Mouse (Mus musculus): ENCODE data around the gene Mamdc2. TPM values are rescaled to one million over a fixed set of nuclear protein-coding genes. Genes with fewer than 3 reads are reported as not detected.

The Mamdc2 gene
- polyA plus RNA-seq, 1 experiment from 2014 or later, result 1.5 TPM

DNA sequence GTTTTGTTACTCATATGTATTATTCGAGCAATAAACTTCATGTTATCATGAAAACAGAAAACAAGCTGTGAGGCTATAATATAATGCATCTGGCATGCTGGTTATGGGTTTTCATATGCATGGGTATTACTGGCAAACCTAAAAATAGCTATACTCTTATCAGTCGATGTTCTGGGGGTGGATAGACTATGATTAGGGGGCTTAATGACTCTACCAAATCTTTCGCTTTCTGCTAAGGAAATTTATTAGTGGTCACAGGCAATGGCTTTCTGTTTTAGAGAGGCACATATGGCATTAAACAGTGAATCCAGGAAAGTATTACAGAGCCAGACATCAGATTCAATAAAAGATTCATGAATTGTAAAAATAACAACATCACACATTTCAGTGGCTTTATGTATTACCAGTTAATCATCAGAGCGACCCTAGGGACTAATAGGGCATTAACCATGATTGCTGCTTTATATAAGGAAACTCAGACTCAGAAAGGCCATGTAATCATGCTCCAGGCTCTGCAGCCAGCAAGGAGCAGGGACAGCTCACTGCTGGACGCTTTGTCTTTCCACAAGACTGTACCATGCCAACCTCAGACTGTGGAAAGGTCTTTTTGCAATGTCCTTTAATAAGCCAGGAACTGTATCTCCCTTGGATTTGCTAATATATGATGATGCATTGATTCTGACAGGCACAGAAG lies 130.8 kb downstream of the Mamdc2 start:
- H3K9me3 ChIP-seq (replicated peaks), result no peaks in the 10 kb centered on the region
- ATAC-seq (ENCODE audit: insufficient number of reproducible peaks, low FRiP score), result no peak
- H3K4me2 ChIP-seq, result no peak overlapping the region
- H3K27ac ChIP-seq (ENCODE audit: poor library complexity, severe bottlenecking), result no peak overlapping the region
- no peaks in the 10 kb centered on the region for H3K36me3 ChIP-seq
- no peaks in the 10 kb centered on the region for H3K27me3 ChIP-seq (replicated peaks)
- 62% methylated on average over 5 of the region's 5 CpGs for WGBS
- H3K4me3 ChIP-seq, result no peak overlapping the region
- no peaks in the 10 kb centered on the region for H3K4me1 ChIP-seq (replicated peaks)
- no peak overlapping the region for H3K9ac ChIP-seq

DNA sequence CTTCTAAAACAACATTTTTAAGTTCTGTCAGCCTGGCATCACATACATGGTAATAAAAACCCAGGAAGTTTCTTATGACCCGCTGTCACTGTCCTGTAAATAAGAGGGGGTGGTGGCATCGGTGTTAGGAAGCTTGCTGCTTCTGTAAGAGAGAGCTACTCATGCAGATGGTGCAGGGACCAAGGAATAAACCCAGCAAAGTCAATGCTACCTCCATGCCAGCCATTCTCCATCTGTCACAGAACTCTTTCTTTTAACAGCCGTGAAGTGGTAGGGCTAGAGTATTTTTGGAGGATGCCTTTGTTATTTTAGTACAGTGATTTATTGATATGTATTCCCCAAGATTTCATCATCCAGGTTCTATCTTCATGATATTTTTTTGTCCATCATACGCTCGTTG lies 131.4 kb downstream of the Mamdc2 start:
- Histone ChIP-seq H3K4me2 (no peak overlapping the region), H3K9ac (no peak overlapping the region), H3K36me3 (no peaks in the 10 kb centered on the region), H3K27ac (ENCODE audit: poor library complexity, severe bottlenecking) (no peak overlapping the region), H3K4me3 (no peak overlapping the region), H3K4me1 (replicated peaks) (no peaks in the 10 kb centered on the region), H3K9me3 (replicated peaks) (no peaks in the 10 kb centered on the region), H3K27me3 (replicated peaks) (no peaks in the 10 kb centered on the region)
- 76% methylated on average over 5 of the region's 5 CpGs for WGBS
- no peak for ATAC-seq (ENCODE audit: insufficient number of reproducible peaks, low FRiP score)

DNA sequence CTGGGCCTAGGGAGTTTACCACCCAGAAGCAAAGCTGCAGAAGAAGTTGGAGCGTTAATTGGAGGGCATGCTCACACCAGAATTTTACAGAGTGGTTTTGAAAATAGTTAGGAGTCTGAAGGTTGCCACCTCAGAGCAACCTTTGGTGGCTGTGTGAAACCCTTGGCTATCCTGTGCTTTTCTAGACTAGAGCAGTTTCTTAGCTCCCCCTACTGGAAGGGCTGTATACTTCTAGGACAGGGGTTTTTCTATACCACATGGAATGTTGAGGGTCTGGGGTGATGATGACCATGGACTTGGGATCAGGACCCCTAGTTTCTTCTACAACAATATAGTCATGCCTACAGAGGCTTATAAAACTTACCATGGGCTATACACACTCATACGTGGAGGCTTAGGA lies 138.3 kb downstream of the Mamdc2 start:
- H3K4me2 ChIP-seq, result no peak overlapping the region
- no peaks in the 10 kb centered on the region for H3K4me1 ChIP-seq (replicated peaks)
- no peak overlapping the region for H3K4me3 ChIP-seq
- H3K27me3 ChIP-seq (replicated peaks), result no peaks in the 10 kb centered on the region
- no peak overlapping the region for H3K9ac ChIP-seq
- no peaks in the 10 kb centered on the region for H3K36me3 ChIP-seq
- no peak for ATAC-seq (ENCODE audit: insufficient number of reproducible peaks, low FRiP score)
- WGBS, result 89% methylated on average over 2 of the region's 2 CpGs
- H3K27ac ChIP-seq (ENCODE audit: poor library complexity, severe bottlenecking), result no peak overlapping the region
- H3K9me3 ChIP-seq (replicated peaks), result no peaks in the 10 kb centered on the region

DNA sequence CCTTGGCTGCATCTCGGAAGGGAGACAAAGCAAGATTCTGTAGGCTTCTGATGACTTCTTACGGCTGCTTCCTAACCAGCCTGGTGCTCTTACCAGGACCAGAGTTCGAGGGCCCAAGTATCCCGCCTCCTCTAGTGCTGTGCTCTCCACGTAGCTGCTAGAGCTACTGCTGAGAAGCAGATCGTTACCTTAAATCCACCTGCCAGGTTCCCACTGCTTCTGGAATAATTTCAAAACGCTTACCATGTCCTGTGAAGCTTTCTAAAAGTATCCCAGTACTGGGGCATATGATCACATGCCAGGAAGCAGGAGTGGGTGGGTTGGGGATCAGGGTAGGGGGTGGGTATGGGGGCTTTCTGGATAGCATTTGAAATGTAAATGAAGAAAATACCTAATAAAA lies 141.6 kb downstream of the Mamdc2 start:
- no peaks in the 10 kb centered on the region for H3K9me3 ChIP-seq (replicated peaks)
- no peaks in the 10 kb centered on the region for H3K4me1 ChIP-seq (replicated peaks)
- H3K9ac ChIP-seq, result no peak overlapping the region
- H3K27ac ChIP-seq (ENCODE audit: poor library complexity, severe bottlenecking), result no peak overlapping the region
- no peaks in the 10 kb centered on the region for H3K36me3 ChIP-seq
- ATAC-seq (ENCODE audit: insufficient number of reproducible peaks, low FRiP score), result no peak
- H3K27me3 ChIP-seq (replicated peaks), result no peaks in the 10 kb centered on the region
- 70% methylated on average over 7 of the region's 7 CpGs for WGBS
- no peak overlapping the region for H3K4me2 ChIP-seq
- no peak overlapping the region for H3K4me3 ChIP-seq

DNA sequence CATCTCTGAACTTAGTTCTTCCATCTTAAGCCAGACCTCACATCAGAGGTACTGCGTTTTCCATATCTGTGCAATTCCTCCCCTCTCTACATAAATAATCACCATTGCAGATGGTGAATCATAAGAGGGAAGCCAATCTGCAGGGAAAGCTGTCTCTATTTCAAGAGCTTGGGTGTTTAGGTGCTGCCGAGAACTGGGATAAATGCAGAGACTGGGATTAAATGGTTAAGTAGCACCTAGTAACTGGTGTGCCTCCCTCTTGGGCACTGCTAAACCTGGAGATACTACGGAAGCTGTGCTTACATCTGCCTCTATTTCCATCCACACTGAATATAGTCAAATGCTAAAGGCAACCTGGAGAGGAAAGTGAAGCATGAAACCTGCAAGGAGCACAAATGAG lies 148.3 kb downstream of the Mamdc2 start:
- Histone ChIP-seq H3K27me3 (replicated peaks) (no peaks in the 10 kb centered on the region), H3K4me3 (no peak overlapping the region), H3K9me3 (replicated peaks) (no peaks in the 10 kb centered on the region), H3K4me1 (replicated peaks) (no peaks in the 10 kb centered on the region), H3K36me3 (no peaks in the 10 kb centered on the region), H3K27ac (ENCODE audit: poor library complexity, severe bottlenecking) (no peak overlapping the region), H3K4me2 (no peak overlapping the region), H3K9ac (no peak overlapping the region)
- 78% methylated on average over 3 of the region's 3 CpGs for WGBS
- no peak for ATAC-seq (ENCODE audit: insufficient number of reproducible peaks, low FRiP score)

DNA sequence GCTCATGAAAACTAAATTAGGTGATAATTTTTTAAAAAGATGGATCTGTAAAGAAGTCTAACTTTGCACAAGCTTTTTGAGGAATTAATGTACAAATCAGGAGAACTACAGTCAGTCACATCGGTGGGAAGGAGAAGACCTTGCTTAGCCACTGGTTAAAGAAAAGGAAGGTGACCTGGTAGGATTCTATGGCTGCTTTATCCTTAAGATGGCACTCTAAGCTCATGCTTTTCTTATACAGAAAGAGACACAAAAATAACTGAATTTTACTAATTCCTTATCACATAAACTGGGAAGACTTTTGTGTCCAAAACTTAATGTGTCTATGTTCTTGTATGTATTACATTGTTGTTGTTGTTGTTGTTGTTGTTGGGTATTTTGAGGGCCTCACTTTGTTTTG lies 149.3 kb downstream of the Mamdc2 start:
- WGBS, result 91% methylated on average over 1 of the region's 1 CpGs
- H3K4me1 ChIP-seq (replicated peaks), result no peaks in the 10 kb centered on the region
- H3K4me2 ChIP-seq, result no peak overlapping the region
- no peak overlapping the region for H3K4me3 ChIP-seq
- H3K9ac ChIP-seq, result no peak overlapping the region
- no peak for ATAC-seq (ENCODE audit: insufficient number of reproducible peaks, low FRiP score)
- H3K9me3 ChIP-seq (replicated peaks), result no peaks in the 10 kb centered on the region
- no peak overlapping the region for H3K27ac ChIP-seq (ENCODE audit: poor library complexity, severe bottlenecking)
- H3K27me3 ChIP-seq (replicated peaks), result no peaks in the 10 kb centered on the region
- no peaks in the 10 kb centered on the region for H3K36me3 ChIP-seq

DNA sequence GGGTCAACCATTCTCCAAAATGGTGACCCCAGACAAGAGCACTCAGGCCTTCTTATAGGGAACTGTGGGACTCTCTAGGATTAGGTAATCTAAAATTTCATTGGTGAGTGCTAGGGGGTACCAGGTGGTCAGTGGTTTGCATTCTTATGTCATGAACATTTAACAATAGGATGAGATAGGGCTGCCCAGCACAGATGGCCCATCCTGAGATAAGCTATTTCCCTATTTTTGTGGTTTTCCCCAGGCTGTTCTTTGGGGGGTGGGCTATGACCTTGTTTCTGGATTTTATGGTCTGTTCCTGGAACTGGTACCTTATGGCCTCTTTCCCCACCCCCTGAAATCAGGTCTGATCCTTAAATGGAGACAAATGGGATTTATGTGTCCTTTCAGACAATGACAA lies 151.1 kb downstream of the Mamdc2 start:
- H3K4me1 ChIP-seq (replicated peaks), result no peaks in the 10 kb centered on the region
- H3K9ac ChIP-seq, result no peak overlapping the region
- no peaks in the 10 kb centered on the region for H3K9me3 ChIP-seq (replicated peaks)
- H3K4me2 ChIP-seq, result no peak overlapping the region
- no peak for ATAC-seq (ENCODE audit: insufficient number of reproducible peaks, low FRiP score)
- H3K36me3 ChIP-seq, result no peaks in the 10 kb centered on the region
- no peaks in the 10 kb centered on the region for H3K27me3 ChIP-seq (replicated peaks)
- H3K27ac ChIP-seq (ENCODE audit: poor library complexity, severe bottlenecking), result no peak overlapping the region
- H3K4me3 ChIP-seq, result no peak overlapping the region

DNA sequence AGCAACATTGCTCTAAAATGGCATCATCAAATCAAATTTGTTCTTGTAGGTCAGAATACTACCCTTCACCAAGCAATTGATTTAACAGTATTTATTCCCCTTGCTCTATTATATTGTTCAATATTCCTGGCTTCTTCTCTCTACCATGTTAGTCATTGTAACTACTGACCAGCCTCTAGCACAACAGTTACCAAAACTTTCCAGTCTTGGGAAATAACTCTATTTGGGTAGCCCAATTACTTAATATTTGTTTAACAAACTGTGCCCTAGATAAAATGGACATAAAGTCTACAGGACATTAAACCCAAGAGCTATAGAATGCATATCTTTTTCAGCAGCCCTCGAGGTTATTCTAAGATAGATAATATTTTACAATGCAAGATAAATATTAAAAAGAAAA lies 159.0 kb downstream of the Mamdc2 start:
- Histone ChIP-seq H3K9ac (no peak overlapping the region), H3K36me3 (no peaks in the 10 kb centered on the region), H3K9me3 (replicated peaks) (peaks cover 3% of the 10 kb centered on the region; the same call in 1 of the 2 replicates), H3K27ac (ENCODE audit: poor library complexity, severe bottlenecking) (no peak overlapping the region), H3K27me3 (replicated peaks) (no peaks in the 10 kb centered on the region), H3K4me2 (no peak overlapping the region), H3K4me1 (replicated peaks) (no peaks in the 10 kb centered on the region), H3K4me3 (no peak overlapping the region)
- ATAC-seq (ENCODE audit: insufficient number of reproducible peaks, low FRiP score), result no peak
- WGBS, result 59% methylated on average over 1 of the region's 1 CpGs

DNA sequence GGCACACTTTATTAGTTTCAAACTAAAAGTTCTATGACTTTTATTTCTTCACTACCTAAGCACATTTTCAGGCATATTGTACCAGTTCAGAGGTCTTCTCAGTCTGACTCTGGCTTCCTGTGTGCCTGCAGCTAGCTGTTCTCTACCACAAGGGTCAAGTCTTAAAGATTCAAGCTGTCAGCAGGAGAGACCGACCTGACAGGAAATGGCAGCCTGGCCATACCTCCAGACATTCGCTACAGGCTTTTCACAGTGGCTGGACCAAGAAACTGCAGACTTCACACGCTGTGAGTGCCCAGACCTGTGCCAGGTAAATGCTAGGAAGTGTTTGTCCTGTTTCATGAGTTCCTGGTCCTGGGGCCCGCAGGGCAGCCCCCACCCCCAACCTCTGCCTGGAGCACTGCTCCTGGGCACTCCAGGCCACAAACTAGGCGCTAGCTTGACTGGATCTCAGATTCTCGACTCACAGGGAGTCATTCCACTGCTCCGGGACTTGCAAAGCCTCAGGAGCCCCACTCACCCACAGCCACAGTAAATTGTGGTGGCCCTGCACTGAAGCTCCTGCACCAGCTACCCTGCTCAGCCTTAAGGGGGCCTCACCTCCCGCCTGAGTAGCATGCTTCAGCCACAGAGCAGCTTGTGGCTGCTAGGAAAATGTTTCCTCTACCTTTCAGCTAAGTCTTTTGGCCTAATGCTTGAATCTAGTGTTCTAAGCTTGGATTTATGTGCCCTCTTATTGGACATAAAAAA lies 166.2 kb downstream of the Mamdc2 start:
- no peak overlapping the region for H3K9ac ChIP-seq
- no peak overlapping the region for H3K27ac ChIP-seq (ENCODE audit: poor library complexity, severe bottlenecking)
- 45% methylated on average over 8 of the region's 8 CpGs for WGBS
- H3K4me2 ChIP-seq, result no peak overlapping the region
- no peaks in the 10 kb centered on the region for H3K27me3 ChIP-seq (replicated peaks)
- ATAC-seq (ENCODE audit: insufficient number of reproducible peaks, low FRiP score), result no peak
- H3K4me3 ChIP-seq, result no peak overlapping the region
- H3K4me1 ChIP-seq (replicated peaks), result no peaks in the 10 kb centered on the region
- H3K36me3 ChIP-seq, result no peaks in the 10 kb centered on the region
- peaks cover 3% of the 10 kb centered on the region; the same call in 1 of the 2 replicates for H3K9me3 ChIP-seq (replicated peaks)

DNA sequence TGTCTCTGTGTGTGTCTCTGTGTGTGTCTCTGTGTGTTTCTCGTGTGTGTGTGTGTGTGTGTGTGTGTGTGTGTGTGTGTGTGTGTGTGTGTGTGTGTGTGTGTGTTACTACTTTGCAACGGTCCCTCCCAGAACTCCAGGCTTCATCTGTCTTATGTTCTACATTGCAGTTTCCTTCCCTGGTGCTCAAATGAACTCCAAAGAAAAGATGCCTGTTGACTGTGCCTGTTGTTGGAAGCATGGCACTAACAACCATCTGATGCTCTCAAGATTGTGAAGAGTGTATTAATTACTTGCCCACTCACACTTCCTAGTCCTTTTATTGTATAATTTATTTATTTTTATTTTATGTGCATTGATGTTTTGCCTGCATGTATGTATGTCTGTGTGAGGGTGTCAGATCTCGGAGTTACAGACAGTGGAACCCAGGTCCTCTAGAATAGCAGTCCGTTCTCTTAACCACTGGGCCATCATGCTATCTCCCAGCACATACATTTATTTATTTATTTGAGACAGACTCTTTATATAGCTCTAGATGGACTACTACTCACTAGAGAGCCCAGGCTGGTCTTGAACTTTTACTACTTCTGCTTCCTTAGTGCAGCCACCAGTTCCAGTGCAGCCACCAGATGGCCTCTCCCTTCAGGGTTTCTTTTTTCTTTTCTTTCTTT lies 174.1 kb downstream of the Mamdc2 start:
- no peak for ATAC-seq (ENCODE audit: insufficient number of reproducible peaks, low FRiP score)
- H3K9me3 ChIP-seq (replicated peaks), result no peaks in the 10 kb centered on the region
- peak overlapping the region; percentile 85 for H3K9ac ChIP-seq
- no peaks in the 10 kb centered on the region for H3K27me3 ChIP-seq (replicated peaks)
- peak overlapping the region; percentile 75 for H3K4me2 ChIP-seq
- WGBS, result 57% methylated on average over 4 of the region's 4 CpGs
- H3K4me3 ChIP-seq, result peak overlapping the region; percentile 93
- 0 out of 2 replicates have a peak overlapping the region, but pooled peaks have one; percentile 9 for H3K27ac ChIP-seq (ENCODE audit: poor library complexity, severe bottlenecking)
- H3K36me3 ChIP-seq, result no peaks in the 10 kb centered on the region
- peaks cover 10% of the 10 kb centered on the region; the same call in 1 of the 2 replicates for H3K4me1 ChIP-seq (replicated peaks)

DNA sequence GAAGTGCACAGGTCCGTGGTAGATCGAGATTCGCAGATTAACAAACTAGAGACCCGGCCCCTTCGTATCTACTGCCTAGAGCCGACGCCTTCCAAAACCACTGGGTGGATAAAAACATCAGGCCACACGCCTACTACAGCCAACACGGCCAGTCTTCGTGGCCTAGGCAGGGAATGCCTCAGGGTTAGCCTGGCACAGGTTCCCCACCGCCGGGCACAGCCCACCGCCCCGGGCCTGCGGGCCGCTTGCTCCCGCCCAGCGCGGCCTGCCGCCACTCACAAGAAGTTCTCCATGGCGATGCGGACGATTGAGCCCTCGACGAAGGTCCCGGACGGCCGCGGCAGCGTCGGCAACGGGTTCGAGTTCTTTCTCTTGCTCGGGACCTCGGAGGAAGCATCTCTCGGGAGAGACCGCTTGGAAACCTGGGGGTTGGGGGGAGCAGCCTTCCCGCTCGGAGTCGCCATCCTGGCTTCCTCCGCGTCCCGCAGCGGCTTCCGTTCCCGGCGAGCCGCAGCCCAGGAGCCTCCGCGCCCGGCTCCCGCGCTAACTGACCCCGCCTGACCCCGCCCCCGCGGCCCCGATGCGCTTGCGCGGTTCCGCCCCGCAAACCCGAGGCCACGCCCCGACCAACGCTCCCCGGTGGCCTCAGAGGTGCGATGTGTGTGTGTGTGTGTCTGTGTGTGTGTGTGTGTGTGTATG lies 174.7 kb downstream of the Mamdc2 start, which contains the start of gene Smc5:
TSS of gene Smc5 (minus strand) at position 543 of the 699 bp plus-strand sequence.
- Histone ChIP-seq H3K9me3 (replicated peaks) (no peaks in the 10 kb centered on the region), H3K4me3 (peak within 1 kb of the TSS; percentile 93), H3K4me2 (peak within 1 kb of the TSS; percentile 75), H3K4me1 (replicated peaks) (peaks cover 10% of the 10 kb centered on the region; the same call in 1 of the 2 replicates), H3K27ac (ENCODE audit: poor library complexity, severe bottlenecking) (peak within 1 kb of the TSS; percentile 60; the same call in 1 of the 2 replicates), H3K36me3 (peaks cover 2% of the 10 kb centered on the region), H3K27me3 (replicated peaks) (no peaks in the 10 kb centered on the region), H3K9ac (peak within 1 kb of the TSS; percentile 85)
- ATAC-seq (ENCODE audit: insufficient number of reproducible peaks, low FRiP score), result peak; percentile 96
- under 1% methylated on average over 69 of the region's 69 CpGs for WGBS
